Mouse (Mus musculus): ENCODE measurements around the gene Gpatch8. TPM values are rescaled to one million over a fixed set of nuclear protein-coding genes. Genes with fewer than 3 reads are reported as not detected.

The Gpatch8 gene
- total and polyA plus RNA-seq, 3 experiments = 11.5 to 24.7 (median 16.6) TPM

DNA sequence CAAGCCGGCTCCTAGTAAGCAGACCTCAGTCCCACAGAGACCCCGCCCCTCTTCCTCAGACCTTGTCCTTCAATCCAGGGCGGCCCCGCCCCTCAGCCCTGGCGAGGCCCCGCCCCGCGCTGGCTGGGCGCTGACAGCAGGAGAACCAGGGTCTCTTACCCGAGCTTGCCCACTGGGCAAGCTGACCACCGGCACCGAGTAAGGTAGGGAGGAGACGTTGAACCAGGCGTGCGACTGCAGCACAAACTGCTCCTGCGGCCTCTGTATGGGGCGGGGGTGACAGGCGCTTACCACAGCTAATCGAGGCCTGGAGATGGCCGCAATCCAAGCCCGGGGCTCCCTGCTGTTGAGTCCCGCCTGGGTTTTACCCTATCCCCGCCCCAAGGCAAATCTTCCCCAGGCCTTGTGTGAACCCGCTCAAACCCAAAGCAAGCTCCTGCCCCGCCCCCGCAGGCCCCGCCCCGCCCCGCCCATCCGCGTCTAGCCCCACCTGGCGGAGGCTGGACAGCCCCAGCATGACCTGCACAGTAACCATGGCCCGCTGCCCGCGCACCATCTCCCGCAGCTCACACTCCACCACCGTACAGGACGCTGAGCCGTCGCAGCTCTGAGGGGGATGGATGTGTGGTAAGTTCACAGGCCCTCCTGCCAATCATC, 100.3 kb downstream of the Gpatch8 start:
- Histone ChIP-seq H3K27me3 (replicated peaks) (peaks cover 50% of the 10 kb centered on the region), H3K27ac (ENCODE audit: insufficient read depth, low read depth) (no peak overlapping the region), H3K4me2 (ENCODE audit: insufficient read depth, low read depth, poor library complexity, severe bottlenecking) (peak overlapping the region; percentile 30), H3K4me3 (replicated peaks in 1 of 3; ENCODE audit: low read depth in 2 of 3, low read length in 2 of 3, poor library complexity in 1 of 3) (peak overlapping the region; percentile 3 to 40 (median 24)), H3K4me1 (ENCODE audit: control insufficient read depth in 1 of 2, insufficient read depth in 2 of 2) (peaks cover 8 to 16% of the 10 kb centered on the region in 2 experiments), H3K36me3 (replicated peaks in 1 of 2; ENCODE audit: control insufficient read depth in 1 of 2, insufficient read depth in 1 of 2, low read length in 1 of 2) (peaks cover 0 to 2% of the 10 kb centered on the region in 2 experiments), H3K79me2 (replicated peaks; ENCODE audit: control insufficient read depth, extremely low read depth, insufficient read depth, poor library complexity, severe bottlenecking) (no peaks in the 10 kb centered on the region), H3K9ac (ENCODE audit: insufficient read depth, low read depth) (no peak overlapping the region), H3K9me3 (replicated peaks; ENCODE audit: low read length) (no peaks in the 10 kb centered on the region)
- peak; percentile 88 for DNase-seq (ENCODE audit: extremely low read depth)
- TF ChIP-seq NRF1 (IDR thresholded peaks at IDR 0.05; ENCODE audit: low read depth, low read length) = peak; percentile 51; the same call in 1 of the 2 replicates
- TF ChIP-seq GABPA (IDR thresholded peaks at IDR 0.05; ENCODE audit: insufficient replicate concordance, low read depth, low read length) = no peak
- TF ChIP-seq TCF12 (IDR thresholded peaks at IDR 0.05; ENCODE audit: low read depth, low read length) = peak; percentile 19; the same call in 1 of the 2 replicates
- TF ChIP-seq SIN3A (IDR thresholded peaks at IDR 0.05; ENCODE audit: low read length) = peak; percentile 79
- TF ChIP-seq CTCF (conservative IDR thresholded peaks at IDR 0.05 in 1 of 2, IDR thresholded peaks at IDR 0.05 in 1 of 2; ENCODE audit: low read depth in 2 of 2, low read length in 2 of 2) = peak in 1 of 2 experiments; percentile 44; a peak in 2 of 4 replicates
- TF ChIP-seq TBP (conservative IDR thresholded peaks at IDR 0.05; ENCODE audit: low read depth, low read length) = no peak
- 0 out of 2 replicates have a peak, but pooled peaks have one; percentile 5 for TF ChIP-seq MAX (IDR thresholded peaks at IDR 0.05; ENCODE audit: low read length)
- peak; percentile 31; the same call in 1 of the 2 replicates for TF ChIP-seq HCFC1 (IDR thresholded peaks at IDR 0.05; ENCODE audit: low read depth, low read length)
- TF ChIP-seq POLR2A (IDR thresholded peaks at IDR 0.05; ENCODE audit: low read depth, low read length) = 0 out of 2 replicates have a peak, but pooled peaks have one; percentile 38
- TF ChIP-seq UBTF (IDR thresholded peaks at IDR 0.05; ENCODE audit: low read depth, low read length) = 0 out of 2 replicates have a peak, but pooled peaks have one; percentile 28
- TF ChIP-seq ZMIZ1 (IDR thresholded peaks at IDR 0.05; ENCODE audit: low read depth, low read length) = no peak
- TF ChIP-seq MXI1 (IDR thresholded peaks at IDR 0.05; ENCODE audit: low read depth, low read length) = peak; percentile 48; the same call in 1 of the 2 replicates
- TF ChIP-seq MAZ (IDR thresholded peaks at IDR 0.05; ENCODE audit: low read depth, low read length) = 0 out of 2 replicates have a peak, but pooled peaks have one; percentile 11
- dilution Hi-C loops (cut with MboI; ENCODE audit: extremely low pct_ligation_motif_present, extremely low pct_unique_long_range_greater_than_20kb, low sequenced_read_pairs) = no loop called here
- in situ Hi-C loops (cut with MboI; ENCODE audit: low pct_ligation_motif_present, low pct_unique_long_range_greater_than_20kb, low sequenced_read_pairs) = no loop called here

DNA sequence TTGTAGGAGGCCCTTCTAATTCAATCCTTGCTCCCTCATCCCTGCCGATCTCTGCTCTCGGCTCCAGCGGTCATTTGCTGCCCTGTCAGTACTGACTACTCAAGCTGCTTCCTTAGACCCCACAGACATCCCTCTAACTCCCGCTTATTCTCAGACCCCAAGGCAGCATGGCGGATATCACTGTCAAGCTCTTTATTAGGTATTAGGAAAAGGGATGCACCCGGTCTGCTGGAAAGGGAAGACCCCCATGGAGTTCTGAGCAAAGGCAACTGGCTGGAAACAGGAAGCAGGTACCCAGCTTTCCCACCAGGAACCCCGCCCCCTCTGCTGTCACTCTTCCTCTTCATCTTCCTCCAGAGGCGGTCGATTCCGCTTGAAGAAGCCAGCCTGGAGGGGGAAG, 103.1 kb downstream of the Gpatch8 start:
- in situ Hi-C loops (cut with MboI; ENCODE audit: low pct_ligation_motif_present, low pct_unique_long_range_greater_than_20kb, low sequenced_read_pairs) (no loop called here), dilution Hi-C loops (cut with MboI; ENCODE audit: extremely low pct_ligation_motif_present, extremely low pct_unique_long_range_greater_than_20kb, low sequenced_read_pairs) (no loop called here)
- H3K4me2 ChIP-seq (ENCODE audit: insufficient read depth, low read depth, poor library complexity, severe bottlenecking) = no peak overlapping the region
- no peak overlapping the region for H3K4me3 ChIP-seq (replicated peaks in 1 of 3; ENCODE audit: low read depth in 2 of 3, low read length in 2 of 3, poor library complexity in 1 of 3)
- no peak for DNase-seq (ENCODE audit: extremely low read depth)
- H3K36me3 ChIP-seq (replicated peaks in 1 of 2; ENCODE audit: control insufficient read depth in 1 of 2, insufficient read depth in 1 of 2, low read length in 1 of 2) = no peaks in the 10 kb centered on the region
- no peak overlapping the region for H3K9ac ChIP-seq (ENCODE audit: insufficient read depth, low read depth)
- H3K9me3 ChIP-seq (replicated peaks; ENCODE audit: low read length) = no peaks in the 10 kb centered on the region
- H3K27me3 ChIP-seq (replicated peaks) = peaks cover 56% of the 10 kb centered on the region
- H3K79me2 ChIP-seq (replicated peaks; ENCODE audit: control insufficient read depth, extremely low read depth, insufficient read depth, poor library complexity, severe bottlenecking) = no peaks in the 10 kb centered on the region
- H3K4me1 ChIP-seq (ENCODE audit: control insufficient read depth in 1 of 2, insufficient read depth in 2 of 2) = peaks cover 7 to 14% of the 10 kb centered on the region in 2 experiments
- H3K27ac ChIP-seq (ENCODE audit: insufficient read depth, low read depth) = no peak overlapping the region
- TF ChIP-seq USF1 (IDR thresholded peaks at IDR 0.05; ENCODE audit: low read depth, low read length) (no peak), POLR2A (IDR thresholded peaks at IDR 0.05; ENCODE audit: low read depth, low read length) (no peak), UBTF (IDR thresholded peaks at IDR 0.05; ENCODE audit: low read depth, low read length) (no peak), RCOR1 (conservative IDR thresholded peaks at IDR 0.05; ENCODE audit: low read depth, low read length) (no peak), BHLHE40 (IDR thresholded peaks at IDR 0.05; ENCODE audit: low read depth, low read length) (no peak), NRF1 (IDR thresholded peaks at IDR 0.05; ENCODE audit: low read depth, low read length) (no peak), ZC3H11A (IDR thresholded peaks at IDR 0.05; ENCODE audit: low read depth, low read length) (no peak), NELFE (IDR thresholded peaks at IDR 0.05; ENCODE audit: low read depth, low read length) (no peak), TBP (conservative IDR thresholded peaks at IDR 0.05; ENCODE audit: low read depth, low read length) (no peak), POLR2AphosphoS2 (IDR thresholded peaks at IDR 0.05; ENCODE audit: low read depth, low read length) (no peak), E2F4 (IDR thresholded peaks at IDR 0.05; ENCODE audit: insufficient replicate concordance, low read depth, low read length) (no peak), EP300 (IDR thresholded peaks at IDR 0.05; ENCODE audit: low read length) (no peak), USF2 (conservative IDR thresholded peaks at IDR 0.05; ENCODE audit: low read depth, low read length) (no peak), MEF2A (IDR thresholded peaks at IDR 0.05; ENCODE audit: borderline replicate concordance, low read depth, low read length) (no peak), GABPA (IDR thresholded peaks at IDR 0.05; ENCODE audit: insufficient replicate concordance, low read depth, low read length) (no peak), JUN (IDR thresholded peaks at IDR 0.05; ENCODE audit: insufficient read depth, low read depth, low read length) (no peak)

All from CH12.LX (cell line).